15 mouse cellular contexts compared by ENCODE assay signal in genomic region chr16:63081383-63081782, GRCm38 (mm10).
DNase-seq lines count a peak whose midpoint lies in the region; TF ChIP-seq lines count a peak whose summit lies in the region.
"Had no signal": no experiment of that assay in that cellular context is flagged by ENCODE, and none has a peak within 500 bp of the region (broad histone marks: within the 10 kb centered on the region; RNA-seq: fewer than 3 reads in every experiment).

No protein-coding gene starts in this region.

- H3K27me3 ChIP-seq in myocyte (ENCODE audit: control insufficient read depth, insufficient read depth, insufficient read length): no peaks in the 10 kb centered on the region

- H3K4me2 ChIP-seq in myocyte (ENCODE audit: low read depth): peak overlapping the region; percentile 53

- no peaks in the 10 kb centered on the region for H3K79me2 ChIP-seq in myocyte (ENCODE audit: control insufficient read depth, insufficient read depth)

- TF ChIP-seq POLR2A in brain, embryonic 14.5 days (IDR thresholded peaks at IDR 0.05; ENCODE audit: borderline replicate concordance, extremely low read depth, insufficient read depth, insufficient read length, poor library complexity, severe bottlenecking): no peak
- TF ChIP-seq POLR2A in myocyte (IDR thresholded peaks at IDR 0.05; ENCODE audit: insufficient read length, low read depth): no peak

- no peaks in the 10 kb centered on the region for H3K36me3 ChIP-seq in myocyte (ENCODE audit: control insufficient read depth, insufficient read depth)

- TF ChIP-seq CTCF in brain, embryonic 14.5 days (IDR thresholded peaks at IDR 0.05; ENCODE audit: borderline replicate concordance, extremely low read depth, insufficient read depth, insufficient read length): no peak

- no peak overlapping the region for H3ac ChIP-seq in myocyte (ENCODE audit: control insufficient read depth, insufficient read length)

- H3K4me3 ChIP-seq in myocyte: no peak overlapping the region
- H3K4me3 ChIP-seq: erythroblast, embryonic 14.5 days; layer of hippocampus, adult 2 months had no signal

- intact Hi-C loops in left cerebral cortex, postnatal 4 days (cut with DNase I): no loop called here
- intact Hi-C loops in left cerebral cortex, postnatal 36 days (cut with DNase I): no loop called here

- peak; percentile 44 to 48 for DNase-seq in cerebellum, postnatal 14 days
- DNase-seq in cerebellum, adult 8-10 months: no peak
- peak; percentile 64 for DNase-seq in left cerebral cortex, postnatal 4 days
- no peak for DNase-seq in left cerebral cortex, postnatal 36 days (ENCODE audit: low spot score in 2 of 2)
- peak; percentile 84 for DNase-seq in brain, embryonic 14.5 days (ENCODE audit: low read depth)
- DNase-seq in layer of hippocampus, postnatal 36 days: no peak
- no peak for DNase-seq in gastrocnemius, postnatal 4 days (ENCODE audit: low spot score in 2 of 2)
- DNase-seq: cerebellum, adult 11 months; liver; lung, adult 18-20 months; lung, postnatal 4 days; thymus, postnatal 36 days had no signal

TF ChIP-seq in myocyte, 11 proteins besides CTCF, POLR2A, EP300 and RAD21:
- TF ChIP-seq USF1 (IDR thresholded peaks at IDR 0.05; ENCODE audit: low read depth) (no peak), REST (IDR thresholded peaks at IDR 0.05; ENCODE audit: insufficient read depth, insufficient read length) (no peak), CEBPB (IDR thresholded peaks at IDR 0.05; ENCODE audit: insufficient read depth, poor library complexity, severe bottlenecking) (no peak), MYOG (IDR thresholded peaks at IDR 0.05; ENCODE audit: control insufficient read depth in 1 of 3, insufficient read depth in 1 of 3, insufficient read length in 2 of 3, low read depth in 2 of 3) (peak in 2 of 3 experiments; percentile 36 to 56), POLR2AphosphoS2 (IDR thresholded peaks at IDR 0.05; ENCODE audit: insufficient read length, low read depth) (no peak), SRF (IDR thresholded peaks at IDR 0.05; ENCODE audit: control insufficient read depth, insufficient read length, low read depth) (no peak), E2F4 (IDR thresholded peaks at IDR 0.05; ENCODE audit: insufficient read depth) (no peak), TCF12 (IDR thresholded peaks at IDR 0.05; ENCODE audit: insufficient read depth, poor library complexity, severe bottlenecking) (no peak), TCF3 (IDR thresholded peaks at IDR 0.05; ENCODE audit: insufficient read length, low read depth) (peak; percentile 6), MAX (IDR thresholded peaks at IDR 0.05; ENCODE audit: low read depth) (no peak), MYOD1 (IDR thresholded peaks at IDR 0.05; ENCODE audit: control insufficient read depth in 1 of 3, insufficient read length in 2 of 3, low read depth in 2 of 3) (peak; percentile 24 to 89 (median 89))

Comparison
In these comparisons a context has a peak if more than half of its experiments do, and no peak if none do; other contexts are left out.
1. DNase-seq: peak in cerebellum, postnatal 14 days (2 of 2), left cerebral cortex, postnatal 4 days (single experiment) and brain, embryonic 14.5 days (single experiment); none in cerebellum, adult 8-10 months (single experiment), left cerebral cortex, postnatal 36 days (0 of 2), layer of hippocampus, postnatal 36 days (0 of 2) and gastrocnemius, postnatal 4 days (0 of 2).